Mouse (Mus musculus) olfactory bulb, adult 2 months (tissue): ENCODE results near the gene Ddost.

Experiments
- CTCF ChIP-seq: fragments of 200-500 bp; IDR thresholded peaks from 2 replicates; pipeline ENCODE4 v1.5.1; 2012; ENCODE audit warnings: low read depth, mild to moderate bottlenecking, low read length, moderate library complexity; ENCODE audit not compliant: insufficient read depth
- POLR2A ChIP-seq: fragments of 200-500 bp; IDR thresholded peaks from 2 replicates; pipeline ENCODE4 v1.6.1; 2012; ENCODE audit warnings: mild to moderate bottlenecking, low read depth, low read length, moderate library complexity; ENCODE audit not compliant: insufficient read depth

DNA sequence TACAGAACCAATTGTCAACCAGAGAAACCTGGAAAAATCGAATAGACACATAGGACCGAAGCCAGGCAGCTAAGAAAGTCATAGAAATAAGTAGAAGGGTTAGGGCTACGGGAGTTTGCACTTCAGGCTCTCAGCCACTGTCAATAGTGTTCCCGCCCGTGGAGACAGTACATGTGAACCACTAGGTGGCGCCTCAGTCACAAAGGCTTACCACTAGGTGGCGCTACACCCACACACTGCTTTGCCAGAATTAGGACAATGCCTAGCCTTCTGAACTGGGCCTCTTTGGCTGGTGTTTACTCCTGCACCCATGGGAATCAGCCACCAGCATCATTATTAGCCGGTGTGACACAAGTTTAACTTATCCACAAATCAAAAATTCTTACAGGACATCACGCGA, 15.0 kb downstream of the Ddost start:
- TF ChIP-seq CTCF (peak; percentile 90), POLR2A (no peak)
